Mouse (Mus musculus): ENCODE results near the gene Pdilt.

- TF ChIP-seq POLR2A (IDR thresholded peaks at IDR 0.05; ENCODE audit: borderline replicate concordance, insufficient read depth, low read length) (no peak), CTCF (IDR thresholded peaks at IDR 0.05; ENCODE audit: borderline replicate concordance, insufficient read depth, low read depth, low read length) (no peak)
These were observed 3.2 kb upstream of the Pdilt start for GRCm38 (mm10) chr7:119526486-119526885.

Data from cerebellum, adult 2 months (tissue).